Mouse (Mus musculus) left cerebral cortex, postnatal 14 days (tissue): ENCODE data around the gene Atp6v1a. TPM values are rescaled to one million over a fixed set of nuclear protein-coding genes. Genes with fewer than 3 reads are reported as not detected.

Experiments
- DNase-seq, 2 experiments: peaks; one replicate each; pipeline ENCODE4 v3.0.0; 2021 to 2022; ENCODE audit warnings: low spot score in 2 of 2, mixed read lengths in 1 of 2
- intact Hi-C: fragments of 180-260 bp; cut with DNase I; formaldehyde crosslinking; loops from one replicate; pipeline ENCODE4 v1.15.1; 2025
- total RNA-seq, 2 experiments: library from RNA; stranded (reverse); gene quantifications; 2 replicates each; pipeline ENCODE4 v1.2.3; 2021

Gene Atp6v1a
- total RNA-seq, 2 experiments from 2014 or later = 437 to 445 TPM

DNA sequence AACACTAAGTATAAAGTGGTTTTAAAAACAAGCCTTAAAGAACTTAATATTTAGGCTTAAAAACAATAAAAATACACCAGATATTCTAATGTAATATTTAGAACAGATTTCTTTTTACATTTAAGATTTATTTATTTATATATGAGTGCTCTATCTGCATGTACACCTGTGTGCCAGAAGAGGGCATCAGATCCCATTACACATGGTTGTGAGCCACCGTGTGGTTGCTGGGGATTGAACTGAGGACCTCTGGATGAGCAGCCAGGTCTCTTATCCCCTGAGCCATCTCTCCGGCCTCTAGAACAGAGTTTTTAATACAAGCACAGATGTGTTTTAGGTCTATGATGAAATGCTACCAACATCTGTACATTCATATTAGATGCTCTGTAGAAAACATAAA lies 36.6 kb downstream of the Atp6v1a start:
- DNase-seq = no peak
- intact Hi-C loops = no loop called here

DNA sequence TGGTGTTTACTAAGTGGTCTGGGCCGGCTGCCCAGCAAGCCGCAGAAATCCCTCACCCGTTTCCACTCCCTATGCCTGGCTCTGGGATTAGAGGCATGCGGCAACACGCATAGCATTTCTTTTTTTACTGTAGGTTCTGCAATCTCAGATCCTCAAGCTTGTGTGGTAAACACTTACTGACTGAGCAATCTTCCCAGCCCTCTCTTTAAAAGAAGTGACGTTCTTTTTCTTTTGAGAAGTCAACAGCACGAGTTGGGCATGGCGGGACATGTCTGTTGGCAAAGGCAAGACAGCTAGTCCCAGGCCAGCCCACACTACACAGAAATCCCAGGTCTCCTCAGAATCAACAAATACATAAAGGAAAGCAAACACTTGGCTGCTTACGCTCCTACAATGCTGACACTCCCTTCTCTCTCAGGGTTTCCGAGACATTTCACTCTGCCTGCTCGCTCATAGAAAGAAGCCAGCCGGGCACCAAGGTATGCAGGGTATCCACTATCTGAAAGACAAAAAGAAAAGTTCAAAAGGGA lies 38.3 kb downstream of the Atp6v1a start:
- intact Hi-C loops = no loop called here
- DNase-seq = no peak

DNA sequence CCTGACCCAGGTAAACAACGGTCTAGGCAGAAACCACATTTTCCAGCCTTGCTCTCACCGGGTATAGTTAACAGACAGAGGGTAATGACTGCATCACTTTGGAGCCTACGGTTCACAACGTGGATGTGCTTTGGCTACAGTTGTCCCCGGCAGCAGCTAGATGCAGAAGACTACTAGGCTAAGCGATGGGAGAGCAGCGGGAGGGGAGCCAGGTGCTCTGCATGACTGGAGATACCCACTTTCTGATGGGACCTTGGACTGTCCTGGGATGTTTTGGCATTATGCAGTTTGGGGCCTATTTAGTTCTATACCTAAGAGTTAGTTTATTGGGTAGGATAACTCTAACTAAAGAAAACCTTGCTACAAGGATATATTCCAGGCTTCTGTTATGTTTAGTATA lies 40.1 kb downstream of the Atp6v1a start:
- intact Hi-C loops = no loop called here
- DNase-seq = no peak

DNA sequence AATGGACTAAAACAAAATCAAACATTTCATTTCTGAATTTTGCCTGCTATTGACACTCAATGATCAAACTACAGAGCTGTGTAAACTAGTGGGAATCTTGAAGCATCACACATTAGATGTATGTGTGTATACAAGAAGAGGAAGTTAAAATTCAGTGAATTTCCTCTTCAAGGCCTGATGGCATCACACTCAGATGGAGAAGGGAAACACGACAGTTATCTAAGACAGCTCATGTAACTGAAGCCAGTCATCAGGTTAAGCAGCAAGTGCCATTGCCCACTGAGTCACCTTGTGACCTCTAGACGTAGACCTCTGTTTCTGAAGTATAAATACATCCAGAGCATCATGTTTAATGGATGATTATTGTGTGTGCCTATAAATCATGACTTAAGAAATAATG lies 51.9 kb downstream of the Atp6v1a start:
- intact Hi-C loops = no loop called here

DNA sequence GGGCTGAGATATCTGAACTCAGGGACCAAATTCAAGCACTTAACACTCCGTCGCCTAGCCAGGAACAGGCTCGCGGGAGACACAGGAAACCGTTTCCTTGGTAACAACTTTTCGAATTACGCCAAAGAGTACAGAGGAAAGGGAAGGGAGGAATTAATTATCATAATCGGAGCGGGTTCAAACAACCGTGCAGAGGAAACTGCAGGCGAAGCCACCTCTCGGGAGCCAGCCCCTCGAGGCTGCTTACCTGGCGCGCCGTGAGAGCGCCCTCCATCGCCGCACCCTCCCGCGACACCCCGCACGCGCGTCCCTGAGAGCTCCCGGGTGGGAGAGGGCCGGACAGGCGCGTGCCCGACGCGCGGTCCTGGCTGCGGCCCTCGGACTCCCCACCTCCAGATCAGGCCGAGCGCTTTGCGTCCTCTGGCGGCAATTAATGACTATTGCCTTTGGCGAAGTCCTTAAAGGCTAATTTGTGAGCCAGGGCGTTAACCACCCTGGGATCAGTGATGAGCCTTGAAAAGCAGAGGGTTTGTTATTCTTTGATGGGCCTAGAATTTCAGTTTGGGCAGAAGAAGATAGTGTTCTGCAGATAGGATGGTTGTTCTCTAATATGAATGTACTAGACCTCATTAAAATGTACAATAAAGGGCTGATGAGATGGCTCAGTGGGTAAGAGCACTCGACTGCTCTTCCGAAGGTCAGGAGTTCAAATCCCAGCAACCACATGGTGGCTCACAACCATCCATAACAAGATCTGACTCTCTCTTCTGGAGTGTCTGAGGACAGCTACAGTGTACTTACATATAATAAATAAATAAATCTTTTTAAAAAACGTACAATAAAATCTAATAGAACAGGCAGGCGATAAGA lies 76.2 kb downstream of the Atp6v1a start, which contains the start of gene Gramd1c:
Gramd1c (minus strand) TSS at position 321 of the 870 bp plus-strand sequence.
- intact Hi-C loops = no loop called here

More for the DNA sequence above, 51.9 kb downstream of the Atp6v1a start:
- no peak for DNase-seq

DNA sequence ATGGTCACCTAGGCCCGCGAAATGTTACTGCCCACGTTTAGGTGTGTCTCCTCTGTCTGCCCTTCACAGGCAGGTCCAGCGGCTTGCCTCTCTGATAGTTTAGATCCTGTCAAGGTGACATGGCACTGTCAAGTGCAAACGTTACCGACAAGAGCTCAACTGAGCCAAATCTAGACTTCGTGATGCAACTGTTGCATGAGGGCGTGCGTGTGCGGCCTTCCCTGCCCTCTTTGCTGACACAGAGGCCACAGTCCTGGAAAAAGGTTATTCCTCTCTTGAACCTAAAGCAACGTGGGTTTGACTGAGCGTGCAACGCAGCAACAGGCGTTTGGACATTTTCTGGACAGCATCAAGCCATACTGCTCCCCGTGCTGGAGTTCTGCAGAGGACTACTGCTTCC lies 78.2 kb downstream of the Atp6v1a start:
- no peak for DNase-seq
- intact Hi-C loops = no loop called here

More for the DNA sequence above, 76.2 kb downstream of the Atp6v1a start, which contains the start of gene Gramd1c:
- peak; percentile 54 to 59 for DNase-seq

DNA sequence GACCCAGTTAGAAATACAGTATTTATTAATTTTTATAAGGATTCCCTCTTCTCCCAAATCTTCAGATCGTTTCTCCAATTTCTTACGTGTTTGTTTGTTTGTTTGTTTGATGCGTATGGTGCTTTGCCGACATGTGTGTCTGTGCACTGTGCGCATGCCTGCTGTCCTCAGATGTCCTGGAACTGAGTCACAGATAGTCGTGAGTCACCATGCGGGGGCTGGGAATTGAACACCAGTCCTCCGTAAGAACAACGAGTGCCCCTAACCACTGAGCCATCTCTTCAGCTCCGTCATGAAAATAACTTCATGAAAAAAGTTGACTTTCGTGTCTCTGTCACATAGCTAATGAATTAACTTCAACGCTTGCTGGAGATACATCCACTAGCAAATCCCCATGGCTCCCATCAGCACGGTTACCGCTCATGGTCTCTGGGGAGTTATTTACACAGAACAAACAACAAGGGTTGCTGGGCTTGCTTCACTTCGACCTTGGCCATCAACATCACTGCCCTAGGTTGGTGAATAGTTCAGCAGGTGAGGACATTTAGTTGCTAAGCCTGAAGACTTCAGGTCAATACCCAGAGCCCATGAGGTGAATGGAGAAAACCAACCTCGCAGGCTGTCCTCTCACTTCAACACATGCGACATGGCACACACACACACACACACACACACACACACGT lies 78.8 kb downstream of the Atp6v1a start:
- no peak for DNase-seq
- intact Hi-C loops = no loop called here

DNA sequence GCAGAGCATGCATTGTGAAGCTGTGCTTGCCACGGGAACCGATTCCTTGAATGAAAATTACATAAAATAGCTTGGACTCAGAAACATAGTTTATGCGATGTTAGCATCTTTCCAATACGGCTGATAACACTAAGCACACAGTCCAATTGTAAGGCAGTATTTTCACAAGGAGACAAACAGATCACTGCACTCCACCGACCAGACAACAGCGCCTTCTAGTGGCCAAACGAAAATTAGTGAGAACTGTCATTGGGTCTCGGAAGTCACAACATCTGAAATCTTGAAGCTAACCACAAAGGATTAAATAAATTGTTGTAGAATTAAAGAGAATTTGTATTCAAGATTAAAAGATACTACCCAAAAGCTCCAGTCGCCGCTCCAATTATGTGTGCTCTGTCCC lies 80.8 kb downstream of the Atp6v1a start:
- intact Hi-C loops = loop anchor here (5.0 kb wide), 2 partner anchors 86 to 171 kb away; partner anchors contain the start of gene Ccdc191
- DNase-seq = peak; percentile 81 to 87

DNA sequence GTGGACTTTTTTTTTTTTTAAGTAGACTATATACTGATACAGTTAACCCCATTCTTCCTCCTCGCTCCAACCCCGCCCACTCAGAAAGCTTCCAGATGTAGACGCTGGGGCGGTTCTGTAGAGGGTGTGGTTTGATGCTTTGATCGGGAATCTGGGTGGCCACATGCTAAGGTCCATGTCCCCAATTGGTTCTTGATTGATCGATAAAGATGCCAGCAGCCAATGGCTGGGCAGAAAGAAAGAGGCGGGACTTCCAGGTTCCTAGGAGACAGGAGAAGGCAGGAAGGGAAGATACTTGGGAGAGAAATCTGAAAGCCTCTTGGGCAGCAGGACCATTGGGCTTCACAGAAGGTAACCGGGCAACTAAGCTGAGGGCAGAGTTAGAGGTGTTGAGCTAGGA lies 83.7 kb downstream of the Atp6v1a start:
- intact Hi-C loops = loop anchor here (5.0 kb wide), 2 partner anchors 83 to 168 kb away; partner anchors contain the start of gene Ccdc191
- no peak for DNase-seq

DNA sequence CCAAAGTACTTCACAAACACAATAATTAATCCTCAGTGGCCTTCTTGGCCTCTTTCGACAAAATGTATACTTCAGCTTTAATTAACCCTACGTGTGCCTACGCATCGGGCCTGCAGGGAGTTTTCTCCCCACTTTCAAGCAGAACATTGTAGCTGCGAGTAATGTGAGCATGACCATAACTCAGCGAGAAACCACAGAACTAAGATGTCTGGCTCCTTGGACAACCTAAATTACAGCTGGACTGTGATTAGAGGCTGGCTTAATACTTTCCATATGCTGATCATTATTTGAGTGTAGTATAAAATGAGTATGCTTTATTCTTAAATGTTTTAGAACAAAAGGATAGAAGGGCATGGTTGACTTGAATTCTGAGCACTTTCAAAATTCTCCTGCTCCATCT lies 86.2 kb downstream of the Atp6v1a start:
- intact Hi-C loops = no loop called here
- no peak for DNase-seq

DNA sequence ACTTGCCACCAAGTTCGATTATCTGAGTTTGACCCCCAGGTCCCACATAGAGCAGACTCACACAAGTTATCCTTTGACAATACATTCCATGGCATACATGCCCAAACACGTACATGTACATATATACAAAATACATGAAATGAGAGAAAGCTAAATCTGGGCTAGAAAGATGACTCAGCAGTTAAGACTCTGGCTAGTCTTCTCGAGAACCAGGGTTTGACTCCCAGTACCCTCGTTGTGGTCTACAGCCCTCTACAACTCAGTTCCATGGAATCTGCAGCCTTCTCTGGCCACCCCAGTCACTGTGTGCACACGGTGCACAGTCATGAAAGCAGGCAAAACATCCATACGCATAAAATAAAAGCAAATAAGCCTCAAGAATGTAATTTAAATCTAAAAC lies 87.1 kb downstream of the Atp6v1a start:
- DNase-seq = no peak
- intact Hi-C loops = no loop called here

DNA sequence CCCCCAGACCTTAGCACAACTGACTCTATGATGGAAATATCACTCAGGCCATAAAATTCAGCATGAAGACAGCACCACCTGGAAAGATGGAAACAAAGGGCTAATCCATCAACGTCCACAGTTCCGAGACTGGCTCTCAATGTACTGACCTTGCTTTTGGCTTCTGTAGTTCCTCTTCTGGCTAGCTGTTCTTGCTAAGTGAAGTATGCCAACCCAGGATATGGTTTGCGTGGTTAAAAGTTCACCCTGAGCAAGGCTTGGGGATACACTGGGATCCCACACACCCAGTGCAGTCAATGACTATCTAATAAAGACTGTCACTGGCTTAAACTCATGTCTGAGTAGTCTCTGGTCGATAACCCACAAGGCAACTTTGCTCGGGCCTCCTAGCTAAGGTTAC lies 89.4 kb downstream of the Atp6v1a start:
- intact Hi-C loops = no loop called here
- DNase-seq = no peak

DNA sequence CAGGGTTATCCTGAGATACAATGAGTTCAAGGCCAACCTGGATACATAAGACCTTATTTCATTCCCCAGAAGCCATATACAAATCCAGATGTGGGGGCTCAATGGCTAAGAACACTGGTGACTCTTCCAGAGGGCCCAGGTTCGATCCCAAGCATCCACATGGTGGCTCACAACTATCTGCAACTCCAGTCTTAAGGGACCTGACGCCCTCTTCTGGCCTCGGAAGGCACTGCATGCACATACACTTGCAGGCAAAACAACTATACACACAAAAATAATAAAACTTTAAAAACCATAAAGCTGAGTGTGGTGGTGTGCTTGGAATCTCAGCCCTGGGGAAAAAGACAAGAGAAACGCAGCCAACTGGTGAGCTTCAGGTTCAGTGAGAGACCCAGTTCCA lies 100.4 kb downstream of the Atp6v1a start:
- DNase-seq = no peak
- intact Hi-C loops = no loop called here

Other genes starting within 250 kb of the Atp6v1a start
- 1 to 10 TPM; 2.6 to 6.1 TPM for gene Ccdc191, start 249.9 kb downstream of the Atp6v1a start, total RNA-seq
- 10 to 100 TPM; 24.5 to 29.6 TPM for gene Qtrt2, start 212.9 kb downstream of the Atp6v1a start, total RNA-seq
- gene Zdhhc23, start 159.9 kb downstream of the Atp6v1a start, total RNA-seq = 10 to 100 TPM; 36.1 to 37.1 TPM
- 1 to 10 TPM; 2.8 to 3.0 TPM for gene Gramd1c, start 76.4 kb downstream of the Atp6v1a start, total RNA-seq
- 10 to 100 TPM; 52.4 to 52.8 TPM for gene Naa50, start 125 bp upstream of the Atp6v1a start, total RNA-seq
- gene Usf3, start 33.5 kb upstream of the Atp6v1a start, total RNA-seq = 10 to 100 TPM; 36.4 to 38.1 TPM
- 10 to 100 TPM; 56.1 to 65.6 TPM for gene Sidt1, start 193.5 kb upstream of the Atp6v1a start, total RNA-seq
- 10 to 100 TPM; 13.8 to 16.4 TPM for gene Spice1, start 207.4 kb upstream of the Atp6v1a start, total RNA-seq